Mouse (Mus musculus) CH12F3 (cell line): ENCODE data around the gene Pcdh7.
"Not testable (repeated sequence)": the region's sequence is repeated elsewhere in the genome, so short reads cannot be mapped to it uniquely, and the experiment has no call there.

Experiments used
- in situ Hi-C: fragments of 300-500 bp; cut with MboI; formaldehyde crosslinking; loops from 2 replicates; pipeline ENCODE4 v1.14.3; 2020; ENCODE audit warnings: low sequenced_read_pairs

The Pcdh7 gene

DNA sequence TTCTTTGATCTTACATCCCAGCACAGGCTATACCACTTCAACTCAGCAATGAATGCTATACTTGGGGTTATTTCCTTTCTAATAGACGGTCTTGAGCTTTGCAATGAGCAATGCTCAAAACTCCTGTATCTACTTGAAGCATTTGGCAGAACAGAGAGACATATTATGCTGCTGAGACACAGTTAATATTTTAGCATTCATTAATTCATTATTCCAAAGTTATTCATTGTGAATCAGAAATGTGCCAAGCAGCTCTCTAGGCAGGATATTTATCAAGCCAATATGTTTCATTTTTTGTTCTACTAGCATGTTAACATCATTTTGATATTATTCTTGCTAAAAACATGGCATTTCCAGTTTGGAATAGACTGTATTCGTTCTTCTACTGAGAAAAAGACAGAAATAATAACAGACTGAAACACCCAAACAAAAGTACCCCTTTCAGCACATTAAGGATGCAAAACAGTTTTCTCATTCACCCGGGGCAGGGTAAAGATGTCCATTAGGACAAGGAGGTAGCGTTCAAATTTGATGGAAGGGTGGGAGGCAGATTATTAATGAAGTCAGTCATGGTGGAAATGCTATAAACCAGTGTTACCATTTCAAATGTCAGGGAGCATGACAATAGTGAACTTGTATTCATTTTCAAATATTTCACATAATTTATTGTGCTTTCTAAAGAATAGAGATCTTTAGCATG lies 391.0 kb downstream of the Pcdh7 start:
- in situ Hi-C loops: no loop called here

DNA sequence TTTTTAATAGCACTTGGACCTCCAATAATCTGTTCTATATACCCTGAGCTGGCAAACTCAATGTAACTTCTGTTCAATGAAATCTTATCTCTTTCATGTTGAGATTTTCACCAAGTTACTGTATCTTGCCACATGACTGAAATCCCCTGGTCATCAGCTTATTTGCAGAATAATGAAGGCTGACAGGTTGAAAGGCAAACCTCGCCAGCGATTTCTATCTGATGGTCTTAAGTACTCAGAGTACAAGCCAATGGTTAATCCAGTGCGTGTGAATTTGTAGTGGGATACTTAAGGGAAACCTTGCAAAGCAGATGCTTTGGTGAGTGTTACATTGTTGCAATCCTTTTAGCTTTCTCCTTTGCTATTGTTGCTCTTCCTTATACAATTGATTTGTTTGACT lies 398.3 kb downstream of the Pcdh7 start:
- in situ Hi-C loops: no loop called here

DNA sequence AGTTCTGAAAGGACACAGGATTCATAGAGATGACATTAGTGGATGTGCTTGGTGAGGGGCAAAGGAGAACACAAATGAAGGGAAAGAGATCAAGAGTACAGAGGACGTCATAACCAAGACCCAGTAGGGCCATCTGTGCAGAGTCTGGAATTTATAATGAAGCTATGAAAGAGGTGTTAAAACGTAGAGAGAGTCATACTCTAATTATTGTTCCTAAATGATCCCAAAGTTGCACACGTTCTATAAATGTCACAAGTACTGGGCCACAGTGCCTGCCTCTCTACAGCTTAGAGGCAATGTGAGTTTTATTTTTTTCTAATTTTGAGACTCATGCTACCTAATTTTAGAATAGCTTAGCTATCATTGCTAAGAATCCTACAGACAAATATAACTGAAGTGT lies 400.1 kb downstream of the Pcdh7 start:
- in situ Hi-C loops: no loop called here

DNA sequence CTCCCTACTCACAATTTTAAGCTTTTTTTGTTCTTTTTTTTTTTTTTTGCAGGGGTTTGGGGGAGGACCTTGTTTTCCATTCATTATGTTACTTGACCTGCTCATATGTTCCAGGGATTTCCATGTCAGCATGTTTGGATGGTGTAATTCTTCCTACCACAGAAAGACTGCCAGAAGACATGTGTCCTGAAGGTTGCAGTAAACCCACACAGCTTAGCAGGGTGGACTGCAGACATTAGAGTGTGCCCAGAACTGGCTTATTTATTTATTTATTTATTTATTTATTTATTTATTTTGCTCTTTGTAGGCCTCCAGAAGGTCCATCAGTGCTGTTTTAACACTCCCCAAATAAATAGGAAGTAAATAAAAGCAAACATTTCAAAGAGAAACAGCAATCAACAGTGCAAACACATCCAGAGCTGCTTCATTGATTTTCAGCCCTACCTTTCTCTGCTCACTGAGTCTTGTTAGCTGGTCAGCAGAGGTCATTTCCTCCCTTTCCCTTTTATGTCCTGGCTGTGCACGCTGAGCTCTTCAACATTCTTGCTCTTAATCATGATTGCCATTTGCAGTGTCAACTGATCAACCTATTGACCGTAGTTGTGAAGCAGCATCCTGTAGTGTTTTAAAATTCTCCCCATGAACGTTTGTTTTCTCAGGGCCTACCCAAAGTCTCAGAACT lies 401.3 kb downstream of the Pcdh7 start:
- in situ Hi-C loops: no loop called here

DNA sequence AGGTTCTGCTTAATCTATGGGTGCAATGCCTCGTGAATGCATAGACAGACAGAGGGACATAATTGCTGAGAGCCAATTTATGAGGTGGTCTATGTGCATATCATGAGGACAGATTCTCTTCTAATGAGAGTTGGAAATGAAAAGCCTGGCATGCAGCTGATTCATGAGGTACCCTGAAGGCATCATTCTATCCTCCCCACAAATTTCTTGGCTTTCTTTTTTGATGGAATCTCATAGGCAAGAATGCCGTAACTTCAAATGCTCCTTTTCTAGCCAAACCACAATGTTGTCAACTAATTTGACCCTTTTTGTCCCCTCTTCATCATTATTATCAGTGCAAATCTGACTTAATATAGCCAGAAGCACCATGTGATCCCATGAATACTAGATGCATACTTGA lies 426.1 kb downstream of the Pcdh7 start:
- in situ Hi-C loops: no loop called here

DNA sequence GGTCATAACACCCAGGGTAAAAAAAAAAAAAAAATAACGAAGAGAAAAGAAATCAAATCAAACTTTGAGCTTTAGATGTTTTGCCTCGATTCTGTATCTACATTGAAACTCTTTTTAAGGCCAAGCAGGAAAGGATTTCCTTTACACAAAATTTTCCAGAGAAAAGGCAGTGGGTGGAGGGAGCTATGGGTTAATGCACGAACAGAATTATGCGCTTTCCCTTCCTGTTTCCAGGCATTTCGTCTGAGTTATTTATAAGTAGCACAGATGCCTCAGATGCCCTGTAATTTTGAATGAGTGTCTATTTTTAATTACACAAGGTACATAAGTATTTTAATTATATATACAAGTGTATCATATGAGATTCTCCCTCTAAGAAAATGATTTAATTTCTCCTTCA lies 436.2 kb downstream of the Pcdh7 start:
- in situ Hi-C loops: no loop called here

DNA sequence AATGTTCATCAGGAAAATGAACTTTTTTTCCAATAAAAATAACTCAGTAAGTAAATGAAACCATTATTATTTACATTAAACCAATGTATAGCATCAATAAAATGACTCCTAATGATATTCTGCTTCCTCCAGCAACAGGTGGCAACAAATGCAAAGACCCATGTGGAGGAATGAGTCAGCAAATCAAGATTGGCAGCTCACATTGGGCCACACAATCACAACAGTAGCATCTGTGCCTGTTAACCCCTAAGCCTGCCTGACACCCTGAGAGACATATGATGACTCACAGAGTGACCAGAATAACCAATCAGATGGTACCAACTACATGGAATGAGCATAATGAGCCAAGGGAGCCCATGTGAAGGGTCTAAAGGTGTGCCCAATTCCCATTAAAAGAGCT lies 454.5 kb downstream of the Pcdh7 start:
- in situ Hi-C loops: no loop called here

DNA sequence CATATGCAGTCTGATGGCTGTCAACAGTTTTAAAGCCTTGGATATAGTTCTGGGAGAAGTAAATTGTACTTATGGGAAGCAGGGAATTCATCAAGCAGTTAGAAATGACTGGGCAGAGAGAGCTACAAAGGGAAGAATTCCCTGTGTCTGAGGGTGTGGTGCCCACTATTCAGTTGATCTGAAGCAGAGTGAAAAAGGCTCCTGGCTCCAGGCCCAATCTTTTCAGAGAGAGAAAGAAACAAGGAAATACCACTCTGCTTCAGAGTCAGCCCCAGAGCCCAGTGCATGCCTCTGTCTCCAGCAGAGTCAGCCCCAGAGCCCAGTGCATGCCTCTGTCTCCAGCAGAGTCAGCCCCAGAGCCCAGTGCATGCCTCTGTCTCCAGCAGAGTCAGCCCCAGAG lies 456.6 kb downstream of the Pcdh7 start:
- in situ Hi-C loops: not testable (repeated sequence)

DNA sequence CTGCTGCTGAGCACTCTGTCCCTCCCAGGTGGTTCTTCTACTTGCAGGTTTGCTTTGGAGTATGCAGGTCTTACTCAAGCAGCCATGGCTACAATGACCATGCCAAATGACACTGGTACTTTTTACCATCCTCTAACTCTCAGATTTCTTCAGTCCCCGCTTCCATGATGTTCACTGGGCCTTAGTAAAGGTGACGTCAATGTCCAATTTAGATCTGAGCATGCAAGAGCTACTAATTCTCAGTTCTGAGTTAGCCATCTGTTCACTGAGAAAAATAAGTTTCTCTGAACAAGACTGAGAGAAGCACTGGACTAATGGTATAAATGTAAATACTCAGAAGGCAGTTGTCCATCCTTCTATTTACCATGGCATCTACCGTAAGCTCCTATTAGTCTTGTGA lies 457.8 kb downstream of the Pcdh7 start:
- in situ Hi-C loops: no loop called here
